Mouse (Mus musculus) hindbrain, postnatal 0 days (tissue): ENCODE measurements at regions not wholly inside any gene's neighbourhood (a gene's known extent, or its start where the extent isn't known, plus 50 kb on each side); places are given as distances from the start of the nearest gene placed in this dataset.

Source experiments
- ATAC-seq: fragments of 200-750 bp; cut with Nextera tagmentation; 2 replicates; pipeline ENCODE4 v1.8.0; 2017; ENCODE audit warnings: mild to moderate bottlenecking, moderate TSS enrichment, moderate library complexity
- DNase-seq: peaks from one replicate; pipeline ENCODE4 v3.0.0-alpha.2; 2015; ENCODE audit warnings: low spot score
- H3K27ac ChIP-seq: fragments of 300-500 bp; sonication (generic); 2 replicates; pipeline ENCODE4 v1.5.1; 2014; ENCODE audit warnings: mild to moderate bottlenecking
- H3K27me3 ChIP-seq: fragments of 300-500 bp; sonication (generic); 2 replicates; pipeline ENCODE4 v1.6.1; 2014; ENCODE audit warnings: low read length, mixed read lengths; ENCODE audit not compliant: insufficient read depth
- H3K36me3 ChIP-seq: fragments of 300-500 bp; sonication (generic); 2 replicates; pipeline ENCODE4 v1.6.1; 2014; ENCODE audit warnings: low read length, mixed read lengths; ENCODE audit not compliant: insufficient read depth
- H3K4me1 ChIP-seq: fragments of 300-500 bp; sonication (generic); 2 replicates; pipeline ENCODE4 v1.6.1; 2014; ENCODE audit warnings: antibody characterized with exemption, low read length, mixed read lengths; ENCODE audit not compliant: insufficient read depth
- H3K4me2 ChIP-seq: fragments of 300-500 bp; sonication (generic); 2 replicates; pipeline ENCODE4 v1.6.1; 2014; ENCODE audit warnings: low read depth, mild to moderate bottlenecking, low read length, moderate library complexity, mixed read lengths
- H3K4me3 ChIP-seq: fragments of 300-500 bp; sonication (generic); 2 replicates; pipeline ENCODE4 v1.5.1; 2014; ENCODE audit warnings: low read length
- H3K9ac ChIP-seq: fragments of 300-500 bp; sonication (generic); replicated peaks from 2 replicates; pipeline ENCODE4 v1.6.1; 2014; ENCODE audit warnings: mild to moderate bottlenecking, low read length, moderate library complexity, mixed read lengths
- H3K9me3 ChIP-seq: fragments of 300-500 bp; sonication (generic); 2 replicates; pipeline ENCODE4 v1.6.1; 2016; ENCODE audit warnings: low read length, mixed read lengths
- CTCF ChIP-seq: IDR thresholded peaks from 2 replicates; pipeline ENCODE4 v1.5.1; 2016; ENCODE audit warnings: antibody characterized with exemption, control low read depth, low read depth
- WGBS: fragments of 180-500 bp; shearing (Covaris S2); extraction: QIAGEN DNeasy Blood & Tissue Kit; methylation state at CpG from one replicate; pipeline ENCODE4 v1.1.7; 2014; 5-methylcytosine and 5-hydroxymethylcytosine counted together

GRCm38 (mm10) chr19:14181661-14182415 lies 268.5 kb downstream of the Olfr1505 start:
- H3K36me3 ChIP-seq = no peaks in the 10 kb centered on the region
- DNase-seq = no peak
- 71% methylated on average over 6 of the region's 6 CpGs for WGBS
- H3K4me1 ChIP-seq = no peaks in the 10 kb centered on the region
- no peak overlapping the region for H3K4me2 ChIP-seq
- no peak for ATAC-seq
- H3K27ac ChIP-seq = no peak overlapping the region
- H3K4me3 ChIP-seq = no peak overlapping the region
- no peak for TF ChIP-seq CTCF
- H3K9ac ChIP-seq = no peak overlapping the region
- H3K9me3 ChIP-seq = no peaks in the 10 kb centered on the region
- H3K27me3 ChIP-seq = no peaks in the 10 kb centered on the region

- H3K36me3 ChIP-seq = no peaks in the 10 kb centered on the region
- ATAC-seq (no peak), DNase-seq (no peak)
- H3K27me3 ChIP-seq = no peaks in the 10 kb centered on the region
- WGBS = 84% methylated on average over 3 of the region's 3 CpGs
- no peak overlapping the region for H3K4me2 ChIP-seq
- no peaks in the 10 kb centered on the region for H3K9me3 ChIP-seq
- no peak overlapping the region for H3K4me3 ChIP-seq
- no peak overlapping the region for H3K9ac ChIP-seq
- no peak for TF ChIP-seq CTCF
- H3K27ac ChIP-seq = no peak overlapping the region
- no peaks in the 10 kb centered on the region for H3K4me1 ChIP-seq
These were observed 278.5 kb downstream of the Olfr1505 start for GRCm38 (mm10) chr19:14191820-14192219.

- no peaks in the 10 kb centered on the region for H3K36me3 ChIP-seq
- 87% methylated on average over 3 of the region's 3 CpGs for WGBS
- DNase-seq (no peak), ATAC-seq (no peak)
- no peaks in the 10 kb centered on the region for H3K9me3 ChIP-seq
- no peak overlapping the region for H3K4me3 ChIP-seq
- no peak for TF ChIP-seq CTCF
- H3K4me2 ChIP-seq = no peak overlapping the region
- no peak overlapping the region for H3K27ac ChIP-seq
- H3K4me1 ChIP-seq = no peaks in the 10 kb centered on the region
- no peaks in the 10 kb centered on the region for H3K27me3 ChIP-seq
- no peak overlapping the region for H3K9ac ChIP-seq
These were observed 284.5 kb downstream of the Olfr1505 start for GRCm38 (mm10) chr19:14197864-14198263.

GRCm38 (mm10) chr19:14220507-14220909 lies 307.2 kb downstream of the Olfr1505 start:
- Histone ChIP-seq H3K9me3 (no peaks in the 10 kb centered on the region), H3K36me3 (no peaks in the 10 kb centered on the region), H3K4me1 (no peaks in the 10 kb centered on the region), H3K27ac (no peak overlapping the region), H3K4me2 (no peak overlapping the region), H3K4me3 (no peak overlapping the region), H3K9ac (no peak overlapping the region), H3K27me3 (no peaks in the 10 kb centered on the region)
- WGBS = 85% methylated on average over 4 of the region's 4 CpGs
- ATAC-seq (no peak), DNase-seq (no peak)
- no peak for TF ChIP-seq CTCF

GRCm38 (mm10) chr19:14225061-14225696 lies 311.8 kb downstream of the Olfr1505 start:
- H3K4me2 ChIP-seq = no peak overlapping the region
- H3K4me3 ChIP-seq = no peak overlapping the region
- no peak overlapping the region for H3K9ac ChIP-seq
- WGBS = 44% methylated on average over 6 of the region's 6 CpGs
- H3K36me3 ChIP-seq = no peaks in the 10 kb centered on the region
- no peak for TF ChIP-seq CTCF
- H3K27me3 ChIP-seq = no peaks in the 10 kb centered on the region
- no peaks in the 10 kb centered on the region for H3K9me3 ChIP-seq
- no peak overlapping the region for H3K27ac ChIP-seq
- DNase-seq = no peak
- ATAC-seq = no peak
- no peaks in the 10 kb centered on the region for H3K4me1 ChIP-seq

GRCm38 (mm10) chr19:14225787-14226186 lies 312.5 kb downstream of the Olfr1505 start:
- no peak for ATAC-seq
- DNase-seq = no peak
- no peak for TF ChIP-seq CTCF
- Histone ChIP-seq H3K9ac (no peak overlapping the region), H3K4me1 (no peaks in the 10 kb centered on the region), H3K4me3 (no peak overlapping the region), H3K9me3 (no peaks in the 10 kb centered on the region), H3K27me3 (no peaks in the 10 kb centered on the region), H3K36me3 (no peaks in the 10 kb centered on the region), H3K27ac (no peak overlapping the region), H3K4me2 (no peak overlapping the region)
- WGBS = 29% methylated on average over 4 of the region's 4 CpGs

- no peak overlapping the region for H3K27ac ChIP-seq
- H3K36me3 ChIP-seq = no peaks in the 10 kb centered on the region
- H3K9ac ChIP-seq = no peak overlapping the region
- no peak for ATAC-seq
- no peak for DNase-seq
- H3K9me3 ChIP-seq = no peaks in the 10 kb centered on the region
- no peak overlapping the region for H3K4me2 ChIP-seq
- TF ChIP-seq CTCF = no peak
- no peaks in the 10 kb centered on the region for H3K27me3 ChIP-seq
- no peak overlapping the region for H3K4me3 ChIP-seq
- no peaks in the 10 kb centered on the region for H3K4me1 ChIP-seq
These were observed 313.2 kb downstream of the Olfr1505 start for GRCm38 (mm10) chr19:14226521-14226920.
